Mouse (Mus musculus): ENCODE results near the gene Lgr4.

Gene Lgr4

GRCm38 (mm10) chr2:109950311-109950710, 32.9 kb downstream of the Lgr4 start:
- DNase-seq (ENCODE audit: low spot score): no peak

GRCm38 (mm10) chr2:109951050-109951449, 33.6 kb downstream of the Lgr4 start:
- DNase-seq (ENCODE audit: low spot score): no peak

- DNase-seq (ENCODE audit: low spot score): no peak
These were observed 35.7 kb downstream of the Lgr4 start for GRCm38 (mm10) chr2:109953048-109953717.

GRCm38 (mm10) chr2:109953893-109954292, 36.4 kb downstream of the Lgr4 start:
- no peak for DNase-seq (ENCODE audit: low spot score)

- no peak for DNase-seq (ENCODE audit: low spot score)
These were observed 37.6 kb downstream of the Lgr4 start for GRCm38 (mm10) chr2:109955060-109955459.

- DNase-seq (ENCODE audit: low spot score): no peak
These were observed 38.5 kb downstream of the Lgr4 start for GRCm38 (mm10) chr2:109955910-109956309.

- DNase-seq (ENCODE audit: low spot score): no peak
These were observed 39.3 kb downstream of the Lgr4 start for GRCm38 (mm10) chr2:109956785-109957184.

GRCm38 (mm10) chr2:109958692-109959406, 41.4 kb downstream of the Lgr4 start:
- DNase-seq (ENCODE audit: low spot score): no peak

GRCm38 (mm10) chr2:109959407-109960075, 42.1 kb downstream of the Lgr4 start:
- no peak for DNase-seq (ENCODE audit: low spot score)

GRCm38 (mm10) chr2:109960246-109960645, 42.8 kb downstream of the Lgr4 start:
- DNase-seq (ENCODE audit: low spot score): no peak

GRCm38 (mm10) chr2:109961174-109961573, 43.7 kb downstream of the Lgr4 start:
- no peak for DNase-seq (ENCODE audit: low spot score)

- no peak for DNase-seq (ENCODE audit: low spot score)
These were observed 46.3 kb downstream of the Lgr4 start for GRCm38 (mm10) chr2:109963591-109964258.

GRCm38 (mm10) chr2:109965753-109966420, 48.4 kb downstream of the Lgr4 start:
- DNase-seq (ENCODE audit: low spot score): no peak

- DNase-seq (ENCODE audit: low spot score): no peak
These were observed 49.4 kb downstream of the Lgr4 start for GRCm38 (mm10) chr2:109966863-109967262.

- no peak for DNase-seq (ENCODE audit: low spot score)
These were observed 51.9 kb downstream of the Lgr4 start for GRCm38 (mm10) chr2:109969381-109969780.

- no peak for DNase-seq (ENCODE audit: low spot score)
These were observed 52.6 kb downstream of the Lgr4 start for GRCm38 (mm10) chr2:109969926-109970532.

- DNase-seq (ENCODE audit: low spot score): no peak
These were observed 53.4 kb downstream of the Lgr4 start for GRCm38 (mm10) chr2:109970744-109971410.

- DNase-seq (ENCODE audit: low spot score): no peak
These were observed 54.9 kb downstream of the Lgr4 start for GRCm38 (mm10) chr2:109972310-109972709.

GRCm38 (mm10) chr2:109972922-109973321, 55.5 kb downstream of the Lgr4 start:
- no peak for DNase-seq (ENCODE audit: low spot score)

- no peak for DNase-seq (ENCODE audit: low spot score)
These were observed 57.4 kb downstream of the Lgr4 start for GRCm38 (mm10) chr2:109974807-109975206.

- DNase-seq (ENCODE audit: low spot score): no peak
These were observed 58.7 kb downstream of the Lgr4 start for GRCm38 (mm10) chr2:109976181-109976580.

Measured in ovary, postnatal 14 days (tissue).